Mouse (Mus musculus) CH12.LX (cell line): Measurements from ENCODE around the gene Vmn2r58. TPM values are rescaled to one million over a fixed set of nuclear protein-coding genes. Genes with fewer than 3 reads are reported as not detected.
"Not testable (repeated sequence)": the region's sequence is repeated elsewhere in the genome, so short reads cannot be mapped to it uniquely, and the experiment has no call there.

Experiments
- DNase-seq: peaks from one replicate; pipeline ENCODE4 v3.0.0-alpha.2; 2013; ENCODE audit errors: extremely low read depth
- H3K27ac ChIP-seq: 2 replicates; pipeline ENCODE4 v1.5.1; 2012; ENCODE audit warnings: low read depth, mild to moderate bottlenecking, control low read depth, moderate library complexity; ENCODE audit not compliant: insufficient read depth
- H3K27me3 ChIP-seq: replicated peaks from 2 replicates; pipeline ENCODE3; 2012; ENCODE audit warnings: inconsistent platforms
- H3K36me3 ChIP-seq, 2 experiments: replicated peaks in 1 of 2; 2 replicates each; pipeline versions ENCODE3 to v1.6.1; 2012; ENCODE audit warnings: inconsistent platforms in 1 of 2, low read length in 1 of 2, mild to moderate bottlenecking in 1 of 2, mixed read lengths in 1 of 2, moderate library complexity in 1 of 2; ENCODE audit not compliant: control insufficient read depth in 1 of 2, insufficient read depth in 1 of 2
- H3K4me1 ChIP-seq, 2 experiments: 2 replicates each; pipeline ENCODE4 v1.6.1; 2012; ENCODE audit warnings: inconsistent platforms in 1 of 2, moderate library complexity in 1 of 2; ENCODE audit not compliant: insufficient read depth in 2 of 2, control insufficient read depth in 1 of 2
- H3K4me2 ChIP-seq: 2 replicates; pipeline ENCODE4 v1.6.1; 2012; ENCODE audit warnings: low read depth, mild to moderate bottlenecking, control low read depth; ENCODE audit not compliant: poor library complexity, insufficient read depth, severe bottlenecking
- H3K4me3 ChIP-seq, 3 experiments: fragments of 150-350 bp in 1 of 3; sonication (generic) in 1 of 3; replicated peaks in 1 of 3; 2 replicates each; pipeline versions ENCODE3 to v1.5.1; 2011 to 2012; ENCODE audit warnings: low read depth in 2 of 3, low read length in 2 of 3, mild to moderate bottlenecking in 2 of 3, moderate library complexity in 2 of 3, control low read depth in 1 of 3, improper control_type of control experiment in 1 of 3, inconsistent platforms in 1 of 3, mixed read lengths in 1 of 3; ENCODE audit not compliant: poor library complexity in 1 of 3
- H3K79me2 ChIP-seq: replicated peaks from 2 replicates; pipeline ENCODE4 v1.6.1; 2012; ENCODE audit warnings: mild to moderate bottlenecking, moderate library complexity; ENCODE audit not compliant: control insufficient read depth, poor library complexity, insufficient read depth, severe bottlenecking; ENCODE audit errors: extremely low read depth
- H3K9ac ChIP-seq: 2 replicates; pipeline ENCODE4 v1.6.1; 2012; ENCODE audit warnings: low read depth, mild to moderate bottlenecking, control low read depth, moderate library complexity; ENCODE audit not compliant: insufficient read depth
- H3K9me3 ChIP-seq: replicated peaks from 2 replicates; pipeline ENCODE3; 2012; ENCODE audit warnings: low read length, inconsistent platforms, mixed read lengths
- dilution Hi-C: fragments of 300-500 bp; cut with MboI; formaldehyde crosslinking; loops from 2 replicates; pipeline ENCODE4 v1.14.3; 2020; ENCODE audit warnings: low sequenced_read_pairs; ENCODE audit not compliant: extremely low pct_unique_long_range_greater_than_20kb, extremely low pct_ligation_motif_present
- in situ Hi-C: fragments of 300-500 bp; cut with MboI; formaldehyde crosslinking; loops from 3 replicates; pipeline ENCODE4 v1.14.3; 2019; ENCODE audit warnings: low sequenced_read_pairs, low pct_ligation_motif_present, low pct_unique_long_range_greater_than_20kb, mixed read lengths
- polyA plus RNA-seq: library from polyadenylated mRNA; unstranded; fragments of >175 nt; gene quantifications from 2 replicates; pipeline ENCODE4 v1.2.1, GENCODE M21; 2012; ENCODE audit warnings: low read depth; ENCODE audit not compliant: insufficient read length
- total RNA-seq, 2 experiments: library from RNA; depleted of rRNA; stranded (reverse); fragments of 300-350 nt in 1 of 2; fragments of >200 nt in 1 of 2; gene quantifications; 2 replicates each; pipeline ENCODE4 v1.2.3; 2012 to 2014

The Vmn2r58 gene
- total RNA-seq (2012; rRNA removed) = not detected in 2 replicates
- total RNA-seq (2014; rRNA removed) = not detected in 2 replicates
- polyA plus RNA-seq = not detected in 2 replicates

DNA sequence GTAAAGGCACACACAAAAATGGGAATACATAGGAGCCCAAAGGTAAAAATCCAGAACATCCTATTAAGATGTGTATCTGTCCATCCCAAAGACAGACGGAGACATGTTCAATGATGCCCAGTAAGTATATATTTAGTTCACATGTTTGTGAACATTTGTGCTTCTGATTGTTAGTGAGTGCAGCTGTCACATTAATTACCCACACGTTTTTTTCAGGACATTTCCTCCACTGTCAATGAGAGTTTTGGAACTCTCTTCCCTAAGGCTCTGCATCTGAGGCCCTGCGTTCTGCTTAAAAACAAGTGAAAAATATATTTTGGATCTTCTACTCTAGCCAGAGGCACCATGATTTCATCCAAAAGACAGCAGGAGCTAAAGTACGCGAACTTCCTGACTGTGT lies at the start of gene Vmn2r58:
Vmn2r58 (minus strand) TSS at position 101 of the 400 bp plus-strand sequence.
- H3K79me2 ChIP-seq, H3K27me3 ChIP-seq, H3K4me2 ChIP-seq, H3K9ac ChIP-seq, H3K36me3 ChIP-seq, in situ Hi-C loops, H3K27ac ChIP-seq, H3K4me1 ChIP-seq, dilution Hi-C loops, H3K9me3 ChIP-seq, H3K4me3 ChIP-seq, DNase-seq: not testable (repeated sequence)

Other genes with a start within 250 kb of the Vmn2r58 start
- 4.8 and 5.0 TPM in 2 replicates for gene Zfp788, start 239.5 kb downstream of the Vmn2r58 start, total RNA-seq (2012; rRNA removed)
- gene Zfp788, start 239.5 kb downstream of the Vmn2r58 start, total RNA-seq (2014; rRNA removed) = 11.6 and 13.8 TPM in 2 replicates
- 5.4 and 5.6 TPM in 2 replicates for gene Zfp788, start 239.5 kb downstream of the Vmn2r58 start, polyA plus RNA-seq
- gene Vmn2r59, start 186.3 kb upstream of the Vmn2r58 start, total RNA-seq (2012; rRNA removed) = not detected in 2 replicates
- gene Vmn2r59, start 186.3 kb upstream of the Vmn2r58 start, total RNA-seq (2014; rRNA removed) = not detected in 2 replicates
- 0.07 TPM in 1 of 2 replicates, not detected in the other for gene Vmn2r59, start 186.3 kb upstream of the Vmn2r58 start, polyA plus RNA-seq
- 0.04 TPM in 2 replicates for gene Vmn2r60, start 235.1 kb upstream of the Vmn2r58 start, total RNA-seq (2012; rRNA removed)
- not detected in 2 replicates for gene Vmn2r60, start 235.1 kb upstream of the Vmn2r58 start, total RNA-seq (2014; rRNA removed)
- 0.01 TPM in 1 of 2 replicates, not detected in the other for gene Vmn2r60, start 235.1 kb upstream of the Vmn2r58 start, polyA plus RNA-seq